Mouse (Mus musculus) small intestine, adult 2 months (tissue): ENCODE data around the gene Pou3f1.

ENCODE experiments used
- CTCF ChIP-seq: fragments of 200-500 bp; IDR thresholded peaks from 2 replicates; pipeline ENCODE4 v1.5.1; 2012; ENCODE audit warnings: low read depth, mild to moderate bottlenecking, control low read depth, inconsistent platforms, low read length, moderate library complexity, mixed read lengths; ENCODE audit not compliant: insufficient replicate concordance, insufficient read length; ENCODE audit errors: extremely low read depth
- POLR2A ChIP-seq: fragments of 200-500 bp; IDR thresholded peaks from 2 replicates; pipeline ENCODE4 v1.6.1; 2012; ENCODE audit warnings: low read depth, mild to moderate bottlenecking, control low read depth, inconsistent platforms, low read length, moderate library complexity

DNA sequence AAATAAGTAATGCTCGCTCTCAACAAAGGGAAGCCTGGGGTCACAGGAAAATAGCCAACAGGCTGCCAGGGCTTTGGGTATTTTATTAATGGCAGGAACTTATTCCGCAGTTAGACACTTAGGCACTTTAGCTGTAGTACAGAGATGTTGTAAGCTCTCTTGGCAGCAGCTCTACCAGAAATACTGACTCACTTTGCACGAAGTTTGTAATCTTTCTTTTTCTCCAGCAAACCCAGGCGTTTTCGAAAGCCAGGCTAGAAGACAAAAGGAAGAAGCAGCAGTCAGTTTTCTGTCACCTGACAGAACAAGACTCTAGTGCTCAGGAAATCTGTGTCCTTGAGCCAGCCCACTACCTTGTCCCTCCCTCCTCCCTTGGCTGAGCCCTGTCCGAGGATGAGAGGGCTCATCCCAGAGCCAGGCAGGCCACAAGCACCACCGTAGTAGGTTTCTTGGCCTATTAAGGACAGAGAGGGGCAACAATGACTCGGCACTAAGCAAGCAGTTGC is 29.3 kb downstream of the Pou3f1 start:
- TF ChIP-seq POLR2A = no peak
- no peak for TF ChIP-seq CTCF
